Mouse (Mus musculus) CH12.LX (cell line): ENCODE data around the gene Psmd14. TPM values are rescaled to one million over a fixed set of nuclear protein-coding genes. Genes with fewer than 3 reads are reported as not detected.

ENCODE experiments used
- DNase-seq: peaks from one replicate; pipeline ENCODE4 v3.0.0-alpha.2; 2013; ENCODE audit errors: extremely low read depth
- H3K27ac ChIP-seq: 2 replicates; pipeline ENCODE4 v1.5.1; 2012; ENCODE audit warnings: low read depth, mild to moderate bottlenecking, control low read depth, moderate library complexity; ENCODE audit not compliant: insufficient read depth
- H3K27me3 ChIP-seq: replicated peaks from 2 replicates; pipeline ENCODE3; 2012; ENCODE audit warnings: inconsistent platforms
- H3K36me3 ChIP-seq, 2 experiments: replicated peaks in 1 of 2; 2 replicates each; pipeline versions ENCODE3 to v1.6.1; 2012; ENCODE audit warnings: inconsistent platforms in 1 of 2, low read length in 1 of 2, mild to moderate bottlenecking in 1 of 2, mixed read lengths in 1 of 2, moderate library complexity in 1 of 2; ENCODE audit not compliant: control insufficient read depth in 1 of 2, insufficient read depth in 1 of 2
- H3K4me1 ChIP-seq, 2 experiments: 2 replicates each; pipeline ENCODE4 v1.6.1; 2012; ENCODE audit warnings: inconsistent platforms in 1 of 2, moderate library complexity in 1 of 2; ENCODE audit not compliant: insufficient read depth in 2 of 2, control insufficient read depth in 1 of 2
- H3K4me2 ChIP-seq: 2 replicates; pipeline ENCODE4 v1.6.1; 2012; ENCODE audit warnings: low read depth, mild to moderate bottlenecking, control low read depth; ENCODE audit not compliant: poor library complexity, insufficient read depth, severe bottlenecking
- H3K4me3 ChIP-seq, 3 experiments: fragments of 150-350 bp in 1 of 3; sonication (generic) in 1 of 3; replicated peaks in 1 of 3; 2 replicates each; pipeline versions ENCODE3 to v1.5.1; 2011 to 2012; ENCODE audit warnings: low read depth in 2 of 3, low read length in 2 of 3, mild to moderate bottlenecking in 2 of 3, moderate library complexity in 2 of 3, control low read depth in 1 of 3, improper control_type of control experiment in 1 of 3, inconsistent platforms in 1 of 3, mixed read lengths in 1 of 3; ENCODE audit not compliant: poor library complexity in 1 of 3
- H3K79me2 ChIP-seq: replicated peaks from 2 replicates; pipeline ENCODE4 v1.6.1; 2012; ENCODE audit warnings: mild to moderate bottlenecking, moderate library complexity; ENCODE audit not compliant: control insufficient read depth, poor library complexity, insufficient read depth, severe bottlenecking; ENCODE audit errors: extremely low read depth
- H3K9ac ChIP-seq: 2 replicates; pipeline ENCODE4 v1.6.1; 2012; ENCODE audit warnings: low read depth, mild to moderate bottlenecking, control low read depth, moderate library complexity; ENCODE audit not compliant: insufficient read depth
- H3K9me3 ChIP-seq: replicated peaks from 2 replicates; pipeline ENCODE3; 2012; ENCODE audit warnings: low read length, inconsistent platforms, mixed read lengths
- BHLHE40 ChIP-seq: IDR thresholded peaks from 2 replicates; pipeline ENCODE4 v1.6.1; 2011; ENCODE audit warnings: mild to moderate bottlenecking, low read depth, low read length, improper control_type of control experiment
- CHD1 ChIP-seq: IDR thresholded peaks from 2 replicates; pipeline ENCODE4 v1.6.1; 2012; ENCODE audit warnings: low read depth, low read length, improper control_type of control experiment, inconsistent platforms
- CHD2 ChIP-seq: IDR thresholded peaks from 2 replicates; pipeline ENCODE4 v1.6.1; 2011; ENCODE audit warnings: low read length, improper control_type of control experiment
- CTCF ChIP-seq, 2 experiments: IDR thresholded peaks in 1 of 2; conservative IDR thresholded peaks in 1 of 2; 2 replicates each; pipeline ENCODE4 v1.5.1; 2011 to 2012; ENCODE audit warnings: low read depth in 2 of 2, low read length in 2 of 2, improper control_type of control experiment in 1 of 2, inconsistent platforms in 1 of 2, mild to moderate bottlenecking in 1 of 2, moderate library complexity in 1 of 2
- EP300 ChIP-seq: IDR thresholded peaks from 2 replicates; pipeline ENCODE4 v1.6.1; 2011; ENCODE audit warnings: low read length, improper control_type of control experiment
- ETS1 ChIP-seq: conservative IDR thresholded peaks from 2 replicates; pipeline ENCODE4 v1.6.1; 2012; ENCODE audit warnings: low read depth, mild to moderate bottlenecking, inconsistent platforms, low read length, improper control_type of control experiment, moderate library complexity
- GABPA ChIP-seq: IDR thresholded peaks from 2 replicates; pipeline ENCODE4 v1.6.1; 2012; ENCODE audit warnings: low read depth, low read length, improper control_type of control experiment, inconsistent platforms; ENCODE audit not compliant: insufficient replicate concordance
- IRF4 ChIP-seq: IDR thresholded peaks from 2 replicates; pipeline ENCODE4 v1.6.1; 2014; ENCODE audit warnings: low read depth, mild to moderate bottlenecking, inconsistent platforms, low read length, improper control_type of control experiment
- JUND ChIP-seq: conservative IDR thresholded peaks from 2 replicates; pipeline ENCODE4 v1.6.1; 2011; ENCODE audit warnings: low read depth, low read length, improper control_type of control experiment
- KAT2A ChIP-seq: IDR thresholded peaks from 2 replicates; pipeline ENCODE4 v1.6.1; 2012; ENCODE audit warnings: low read length, improper control_type of control experiment, inconsistent platforms; ENCODE audit not compliant: insufficient replicate concordance
- MAFK ChIP-seq: IDR thresholded peaks from 2 replicates; pipeline ENCODE4 v1.6.1; 2011; ENCODE audit warnings: low read length, improper control_type of control experiment; ENCODE audit not compliant: insufficient replicate concordance
- MAX ChIP-seq: IDR thresholded peaks from 2 replicates; pipeline ENCODE4 v1.6.1; 2011; ENCODE audit warnings: low read length, improper control_type of control experiment
- POLR2AphosphoS2 ChIP-seq: IDR thresholded peaks from 2 replicates; pipeline ENCODE4 v1.6.1; 2011; ENCODE audit warnings: low read depth, low read length, improper control_type of control experiment
- RCOR1 ChIP-seq: conservative IDR thresholded peaks from 2 replicates; pipeline ENCODE4 v1.6.1; 2012; ENCODE audit warnings: low read depth, mild to moderate bottlenecking, inconsistent platforms, low read length, improper control_type of control experiment
- SIN3A ChIP-seq: IDR thresholded peaks from 2 replicates; pipeline ENCODE4 v1.6.1; 2012; ENCODE audit warnings: low read length, improper control_type of control experiment, inconsistent platforms
- TCF12 ChIP-seq: IDR thresholded peaks from 2 replicates; pipeline ENCODE4 v1.6.1; 2014; ENCODE audit warnings: low read depth, mild to moderate bottlenecking, inconsistent platforms, low read length, improper control_type of control experiment
- USF1 ChIP-seq: IDR thresholded peaks from 2 replicates; pipeline ENCODE4 v1.6.1; 2014; ENCODE audit warnings: low read depth, mild to moderate bottlenecking, inconsistent platforms, low read length, improper control_type of control experiment
- USF2 ChIP-seq: conservative IDR thresholded peaks from 2 replicates; pipeline ENCODE4 v1.6.1; 2011; ENCODE audit warnings: low read depth, low read length, improper control_type of control experiment
- ZC3H11A ChIP-seq: IDR thresholded peaks from 2 replicates; pipeline ENCODE4 v1.6.1; 2012; ENCODE audit warnings: low read depth, mild to moderate bottlenecking, inconsistent platforms, low read length, improper control_type of control experiment
- ZKSCAN1 ChIP-seq: IDR thresholded peaks from 2 replicates; pipeline ENCODE4 v1.6.1; 2012; ENCODE audit warnings: low read depth, inconsistent platforms, low read length, improper control_type of control experiment, borderline replicate concordance
- ZMIZ1 ChIP-seq: IDR thresholded peaks from 2 replicates; pipeline ENCODE4 v1.6.1; 2012; ENCODE audit warnings: low read depth, mild to moderate bottlenecking, inconsistent platforms, low read length, improper control_type of control experiment
- dilution Hi-C: fragments of 300-500 bp; cut with MboI; formaldehyde crosslinking; loops from 2 replicates; pipeline ENCODE4 v1.14.3; 2020; ENCODE audit warnings: low sequenced_read_pairs; ENCODE audit not compliant: extremely low pct_unique_long_range_greater_than_20kb, extremely low pct_ligation_motif_present
- in situ Hi-C: fragments of 300-500 bp; cut with MboI; formaldehyde crosslinking; loops from 3 replicates; pipeline ENCODE4 v1.14.3; 2019; ENCODE audit warnings: low sequenced_read_pairs, low pct_ligation_motif_present, low pct_unique_long_range_greater_than_20kb, mixed read lengths
- polyA plus RNA-seq: library from polyadenylated mRNA; unstranded; fragments of >175 nt; gene quantifications from 2 replicates; pipeline ENCODE4 v1.2.1, GENCODE M21; 2012; ENCODE audit warnings: low read depth; ENCODE audit not compliant: insufficient read length
- total RNA-seq, 2 experiments: library from RNA; depleted of rRNA; stranded (reverse); fragments of 300-350 nt in 1 of 2; fragments of >200 nt in 1 of 2; gene quantifications; 2 replicates each; pipeline ENCODE4 v1.2.3; 2012 to 2014

Psmd14 gene
- total and polyA plus RNA-seq, 3 experiments, result 159 to 418 (median 267) TPM

DNA sequence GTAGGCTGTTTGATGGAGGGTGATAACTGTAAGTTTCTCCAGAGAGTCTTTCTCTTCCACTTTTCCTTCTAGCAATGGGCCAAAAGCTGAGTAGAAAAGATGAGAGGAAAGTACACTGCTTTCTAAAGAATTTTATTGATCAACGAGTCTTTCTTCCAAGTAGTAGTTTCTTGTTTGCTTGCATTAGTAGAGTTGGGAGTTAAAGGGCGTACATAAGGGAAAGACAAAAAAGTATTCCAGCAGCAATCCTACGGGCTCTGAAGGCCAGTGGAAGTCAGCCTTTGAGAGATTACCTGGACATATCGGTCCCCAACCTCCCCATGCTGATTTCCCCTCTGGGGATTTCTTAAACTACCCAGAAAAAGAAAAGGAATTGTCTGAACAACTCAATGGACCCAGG, 99.3 kb downstream of the Psmd14 start:
- in situ Hi-C loops (no loop called here), dilution Hi-C loops (no loop called here)
- no peak overlapping the region for H3K9ac ChIP-seq
- TF ChIP-seq TCF12 (no peak), KAT2A (no peak), SIN3A (no peak), CTCF (conservative IDR thresholded peaks at IDR 0.05 in 1 of 2, IDR thresholded peaks at IDR 0.05 in 1 of 2; ENCODE audit: low read depth in 2 of 2, low read length in 2 of 2) (no peak)
- no peak overlapping the region for H3K4me3 ChIP-seq
- H3K9me3 ChIP-seq, result peaks cover 20% of the 10 kb centered on the region
- no peak overlapping the region for H3K27ac ChIP-seq
- no peak overlapping the region for H3K4me2 ChIP-seq
- no peak for DNase-seq
- H3K79me2 ChIP-seq, result no peaks in the 10 kb centered on the region
- H3K27me3 ChIP-seq, result no peaks in the 10 kb centered on the region
- H3K4me1 ChIP-seq, result peaks cover 0 to 8% of the 10 kb centered on the region in 2 experiments; a peak in 2 of 4 replicates
- H3K36me3 ChIP-seq, result peaks cover 9 to 12% of the 10 kb centered on the region in 2 experiments

DNA sequence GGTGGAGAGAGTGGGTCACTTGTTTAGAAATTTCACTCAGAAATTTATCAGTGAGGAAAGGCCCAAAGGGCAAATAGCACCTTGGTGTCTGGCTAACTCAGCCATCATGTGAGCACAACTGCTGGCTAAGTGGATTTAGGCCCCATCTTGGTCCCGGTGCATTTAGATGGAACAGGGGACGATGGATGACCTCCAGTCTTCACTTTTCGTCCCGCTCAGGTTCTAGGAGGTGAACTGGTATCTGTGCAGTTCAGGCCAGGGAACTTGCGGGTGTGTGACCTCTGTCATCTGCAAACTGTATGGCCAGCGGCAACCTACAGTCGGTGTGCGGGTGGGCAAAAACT, 99.6 kb downstream of the Psmd14 start:
- dilution Hi-C loops (no loop called here), in situ Hi-C loops (no loop called here)
- H3K9ac ChIP-seq, result no peak overlapping the region
- peaks cover 0 to 8% of the 10 kb centered on the region in 2 experiments; a peak in 2 of 4 replicates for H3K4me1 ChIP-seq
- H3K27me3 ChIP-seq, result no peaks in the 10 kb centered on the region
- TF ChIP-seq GABPA, result no peak
- no peaks in the 10 kb centered on the region for H3K79me2 ChIP-seq
- no peak overlapping the region for H3K4me2 ChIP-seq
- no peak overlapping the region for H3K4me3 ChIP-seq
- H3K27ac ChIP-seq, result no peak overlapping the region
- peaks cover 23% of the 10 kb centered on the region for H3K9me3 ChIP-seq
- no peak for DNase-seq
- peaks cover 9 to 12% of the 10 kb centered on the region in 2 experiments for H3K36me3 ChIP-seq

DNA sequence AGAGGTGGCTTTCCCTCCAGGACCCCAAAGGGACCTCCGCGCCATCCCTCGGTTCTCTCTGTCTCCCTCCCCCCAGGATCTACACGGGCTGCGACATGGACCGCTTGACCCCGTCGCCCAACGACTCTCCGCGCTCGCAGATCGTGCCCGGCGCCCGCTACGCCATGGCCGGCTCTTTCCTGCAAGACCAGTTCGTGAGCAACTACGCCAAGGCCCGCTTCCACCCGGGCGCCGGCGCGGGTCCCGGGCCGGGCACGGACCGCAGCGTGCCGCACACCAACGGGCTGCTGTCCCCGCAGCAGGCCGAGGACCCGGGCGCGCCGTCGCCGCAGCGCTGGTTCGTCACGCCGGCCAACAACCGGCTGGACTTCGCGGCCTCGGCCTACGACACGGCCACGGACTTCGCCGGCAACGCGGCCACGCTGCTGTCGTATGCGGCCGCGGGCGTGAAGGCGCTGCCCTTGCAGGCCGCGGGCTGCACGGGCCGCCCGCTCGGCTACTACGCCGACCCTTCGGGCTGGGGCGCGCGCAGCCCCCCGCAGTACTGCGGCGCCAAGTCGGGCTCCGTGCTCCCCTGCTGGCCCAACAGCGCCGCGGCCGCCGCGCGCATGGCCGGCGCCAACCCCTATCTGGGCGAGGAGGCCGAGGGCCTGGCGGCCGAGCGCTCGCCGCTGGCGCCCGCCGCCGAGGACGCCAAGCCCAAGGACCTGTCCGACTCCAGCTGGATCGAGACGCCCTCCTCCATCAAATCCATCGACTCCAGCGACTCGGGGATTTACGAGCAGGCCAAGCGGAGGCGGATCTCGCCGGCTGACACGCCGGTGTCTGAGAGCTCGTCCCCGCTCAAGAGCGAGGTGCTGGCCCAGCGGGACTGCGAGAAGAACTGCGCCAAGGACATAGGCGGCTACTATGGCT, 100.3 kb downstream of the Psmd14 start:
- Histone ChIP-seq H3K4me2 (no peak overlapping the region), H3K27ac (no peak overlapping the region), H3K36me3 (peaks cover 9 to 12% of the 10 kb centered on the region in 2 experiments), H3K4me3 (no peak overlapping the region), H3K4me1 (peaks cover 0 to 8% of the 10 kb centered on the region in 2 experiments; a peak in 2 of 4 replicates), H3K9ac (no peak overlapping the region), H3K79me2 (no peaks in the 10 kb centered on the region), H3K27me3 (no peaks in the 10 kb centered on the region), H3K9me3 (peaks cover 23% of the 10 kb centered on the region)
- no peak for DNase-seq
- no peak for TF ChIP-seq ZKSCAN1
- no peak for TF ChIP-seq BHLHE40
- no peak for TF ChIP-seq TCF12
- no peak for TF ChIP-seq ETS1
- no peak for TF ChIP-seq POLR2AphosphoS2
- TF ChIP-seq RCOR1, result no peak
- TF ChIP-seq MAX, result no peak
- no peak for TF ChIP-seq MAFK
- no peak for TF ChIP-seq CHD1
- no peak for TF ChIP-seq GABPA
- TF ChIP-seq USF1, result no peak
- TF ChIP-seq USF2, result no peak
- TF ChIP-seq JUND, result no peak
- TF ChIP-seq ZC3H11A, result no peak
- no peak for TF ChIP-seq ZMIZ1
- TF ChIP-seq CTCF (conservative IDR thresholded peaks at IDR 0.05 in 1 of 2, IDR thresholded peaks at IDR 0.05 in 1 of 2; ENCODE audit: low read depth in 2 of 2, low read length in 2 of 2), result no peak
- no peak for TF ChIP-seq IRF4
- no peak for TF ChIP-seq EP300
- TF ChIP-seq CHD2, result no peak
- in situ Hi-C loops (no loop called here), dilution Hi-C loops (no loop called here)
